Mouse (Mus musculus): ENCODE results near the gene Olfr1109. TPM values are rescaled to one million over a fixed set of nuclear protein-coding genes. Genes with fewer than 3 reads are reported as not detected.

Olfr1109 gene
- polyA plus RNA-seq (2016; fragmentation: Nextera tagmentation; extraction: Ambion mirVana): not detected in 2 replicates

- no peak within 1 kb of the TSS for H3K4me3 ChIP-seq
- WGBS: 67% methylated on average over 1 of the region's 1 CpGs
These were observed at the start of gene Olfr1109 for GRCm38 (mm10) chr2:87095908-87096307. Gene Olfr1109 (minus strand): TSS chr2:87096008.

GRCm38 (mm10) chr2:87140200-87140599 is 44.4 kb upstream of the Olfr1109 start, which contains the start of gene Olfr1110:
Gene Olfr1110 (minus strand): TSS chr2:87140300.
- no peaks in the 10 kb centered on the region for H3K36me3 ChIP-seq

More at GRCm38 (mm10) chr2:87095908-87096307, at the start of gene Olfr1109:
- no peak within 1 kb of the TSS for H3K4me2 ChIP-seq (replicated peaks)
- no peaks in the 10 kb centered on the region for H3K4me1 ChIP-seq
- no peak within 1 kb of the TSS for H3K27ac ChIP-seq
- ATAC-seq (ENCODE audit: low FRiP score): no peak
- no peak within 1 kb of the TSS for H3K9ac ChIP-seq
- no peaks in the 10 kb centered on the region for H3K36me3 ChIP-seq
- no peaks in the 10 kb centered on the region for H3K9me3 ChIP-seq (replicated peaks)
- H3K27me3 ChIP-seq: no peaks in the 10 kb centered on the region

GRCm38 (mm10) chr2:87114467-87114866 is 18.7 kb upstream of the Olfr1109 start, which contains the start of gene Olfr259:
Gene Olfr259 (minus strand): TSS chr2:87114567.
- Histone ChIP-seq H3K36me3 (no peaks in the 10 kb centered on the region), H3K27me3 (no peaks in the 10 kb centered on the region), H3K9ac (no peak within 1 kb of the TSS), H3K4me3 (no peak within 1 kb of the TSS), H3K9me3 (replicated peaks) (no peaks in the 10 kb centered on the region), H3K4me1 (no peaks in the 10 kb centered on the region), H3K27ac (no peak within 1 kb of the TSS), H3K4me2 (replicated peaks) (no peak within 1 kb of the TSS)
- no peak for ATAC-seq (ENCODE audit: low FRiP score)

More at GRCm38 (mm10) chr2:87140200-87140599, 44.4 kb upstream of the Olfr1109 start, which contains the start of gene Olfr1110:
- Histone ChIP-seq H3K9me3 (replicated peaks) (no peaks in the 10 kb centered on the region), H3K4me3 (no peak within 1 kb of the TSS), H3K27ac (no peak within 1 kb of the TSS), H3K27me3 (no peaks in the 10 kb centered on the region), H3K9ac (no peak within 1 kb of the TSS), H3K4me2 (replicated peaks) (no peak within 1 kb of the TSS), H3K4me1 (no peaks in the 10 kb centered on the region)
- no peak for ATAC-seq (ENCODE audit: low FRiP score)
- WGBS: 93% methylated on average over 1 of the region's 1 CpGs

- no peaks in the 10 kb centered on the region for H3K36me3 ChIP-seq
- no peaks in the 10 kb centered on the region for H3K27me3 ChIP-seq
- no peaks in the 10 kb centered on the region for H3K9me3 ChIP-seq (replicated peaks)
- 86% methylated on average over 1 of the region's 1 CpGs for WGBS
- no peak within 1 kb of the TSS for H3K4me2 ChIP-seq (replicated peaks)
- H3K27ac ChIP-seq: no peak within 1 kb of the TSS
- ATAC-seq (ENCODE audit: low FRiP score): no peak
- H3K9ac ChIP-seq: no peak within 1 kb of the TSS
- no peaks in the 10 kb centered on the region for H3K4me1 ChIP-seq
- H3K4me3 ChIP-seq: no peak within 1 kb of the TSS
These were observed 20.1 kb downstream of the Olfr1109 start, which contains the start of gene Olfr1107 for GRCm38 (mm10) chr2:87075717-87076116. Gene Olfr1107 (minus strand): TSS chr2:87075817.

GRCm38 (mm10) chr2:87052173-87052572 is 43.6 kb downstream of the Olfr1109 start, which contains the start of gene Olfr1106:
Gene Olfr1106 (minus strand): TSS chr2:87052273.
- no peaks in the 10 kb centered on the region for H3K9me3 ChIP-seq (replicated peaks)
- WGBS: 67% methylated on average over 1 of the region's 1 CpGs
- no peaks in the 10 kb centered on the region for H3K4me1 ChIP-seq
- no peak within 1 kb of the TSS for H3K27ac ChIP-seq
- no peak within 1 kb of the TSS for H3K4me3 ChIP-seq
- no peak for ATAC-seq (ENCODE audit: low FRiP score)
- H3K36me3 ChIP-seq: no peaks in the 10 kb centered on the region
- H3K27me3 ChIP-seq: no peaks in the 10 kb centered on the region
- no peak within 1 kb of the TSS for H3K9ac ChIP-seq
- H3K4me2 ChIP-seq (replicated peaks): no peak within 1 kb of the TSS

Other genes starting within 250 kb of the Olfr1109 start
- not detected in 2 replicates for gene Olfr1095, start 244.3 kb downstream of the Olfr1109 start, polyA plus RNA-seq (2016; fragmentation: Nextera tagmentation; extraction: Ambion mirVana)
- not detected in 2 replicates for gene Gm13723, start 221.2 kb downstream of the Olfr1109 start, polyA plus RNA-seq (2016; fragmentation: Nextera tagmentation; extraction: Ambion mirVana)
- gene Olfr1097, start 203.8 kb downstream of the Olfr1109 start, polyA plus RNA-seq (2016; fragmentation: Nextera tagmentation; extraction: Ambion mirVana): not detected in 2 replicates
- not detected in 2 replicates for gene Olfr1098, start 171.5 kb downstream of the Olfr1109 start, polyA plus RNA-seq (2016; fragmentation: Nextera tagmentation; extraction: Ambion mirVana)
- gene Olfr1099, start 135.3 kb downstream of the Olfr1109 start, polyA plus RNA-seq (2016; fragmentation: Nextera tagmentation; extraction: Ambion mirVana): not detected in 2 replicates
- not detected in 2 replicates for gene Olfr1100, start 116.1 kb downstream of the Olfr1109 start, polyA plus RNA-seq (2016; fragmentation: Nextera tagmentation; extraction: Ambion mirVana)
- gene Olfr1101, start 104.8 kb downstream of the Olfr1109 start, polyA plus RNA-seq (2016; fragmentation: Nextera tagmentation; extraction: Ambion mirVana): not detected in 2 replicates
- gene Olfr1102, start 97.6 kb downstream of the Olfr1109 start, polyA plus RNA-seq (2016; fragmentation: Nextera tagmentation; extraction: Ambion mirVana): not detected in 2 replicates
- gene Olfr1104, start 68.9 kb downstream of the Olfr1109 start, polyA plus RNA-seq (2016; fragmentation: Nextera tagmentation; extraction: Ambion mirVana): not detected in 2 replicates
- not detected in 2 replicates for gene Olfr1105, start 59.5 kb downstream of the Olfr1109 start, polyA plus RNA-seq (2016; fragmentation: Nextera tagmentation; extraction: Ambion mirVana)
- not detected in 2 replicates for gene Olfr1106, start 43.7 kb downstream of the Olfr1109 start, polyA plus RNA-seq (2016; fragmentation: Nextera tagmentation; extraction: Ambion mirVana)
- not detected in 2 replicates for gene Olfr1107, start 20.2 kb downstream of the Olfr1109 start, polyA plus RNA-seq (2016; fragmentation: Nextera tagmentation; extraction: Ambion mirVana)
- gene Olfr259, start 18.6 kb upstream of the Olfr1109 start, polyA plus RNA-seq (2016; fragmentation: Nextera tagmentation; extraction: Ambion mirVana): not detected in 2 replicates
- gene Olfr1110, start 44.3 kb upstream of the Olfr1109 start, polyA plus RNA-seq (2016; fragmentation: Nextera tagmentation; extraction: Ambion mirVana): not detected in 2 replicates
- gene Olfr1111, start 56.6 kb upstream of the Olfr1109 start, polyA plus RNA-seq (2016; fragmentation: Nextera tagmentation; extraction: Ambion mirVana): not detected in 2 replicates
- gene Olfr1112, start 91.8 kb upstream of the Olfr1109 start, polyA plus RNA-seq (2016; fragmentation: Nextera tagmentation; extraction: Ambion mirVana): not detected in 2 replicates
- not detected in 2 replicates for gene Olfr1113, start 113.0 kb upstream of the Olfr1109 start, polyA plus RNA-seq (2016; fragmentation: Nextera tagmentation; extraction: Ambion mirVana)
- gene Olfr1115, start 152.0 kb upstream of the Olfr1109 start, polyA plus RNA-seq (2016; fragmentation: Nextera tagmentation; extraction: Ambion mirVana): not detected in 2 replicates
- not detected in 2 replicates for gene Olfr1116, start 171.5 kb upstream of the Olfr1109 start, polyA plus RNA-seq (2016; fragmentation: Nextera tagmentation; extraction: Ambion mirVana)
- gene Olfr1118, start 211.6 kb upstream of the Olfr1109 start, polyA plus RNA-seq (2016; fragmentation: Nextera tagmentation; extraction: Ambion mirVana): not detected in 2 replicates